Mouse (Mus musculus) right cerebral cortex, adult 18-20 months (tissue): ENCODE results near the gene Slc26a3.

ENCODE experiments used
- DNase-seq: peaks from one replicate; pipeline ENCODE4 v3.0.0; 2022; ENCODE audit warnings: mixed read lengths

The Slc26a3 gene

DNA sequence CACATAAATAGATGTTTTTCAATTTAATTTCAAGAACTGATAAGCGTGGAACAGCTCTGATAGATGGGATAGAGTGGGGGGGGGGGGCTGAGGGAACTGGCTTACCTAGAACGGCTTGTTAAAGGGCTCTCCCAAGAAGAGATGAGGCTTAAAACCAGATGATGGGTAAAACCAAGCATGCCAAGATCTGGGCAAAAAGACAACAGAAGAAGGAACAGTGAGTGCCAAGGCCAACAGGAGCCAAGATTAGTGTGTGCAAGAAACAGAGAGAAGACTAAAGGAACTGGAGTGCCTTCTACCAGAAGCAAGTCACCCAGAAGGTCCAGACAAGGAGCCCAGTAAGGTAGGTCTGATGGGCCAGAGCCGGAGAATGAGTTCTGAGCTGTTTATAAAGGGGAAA, at the start of gene Slc26a3:
TSS of gene Slc26a3 (plus strand) at position 301 of the 400 bp plus-strand sequence.
- DNase-seq, result no peak

DNA sequence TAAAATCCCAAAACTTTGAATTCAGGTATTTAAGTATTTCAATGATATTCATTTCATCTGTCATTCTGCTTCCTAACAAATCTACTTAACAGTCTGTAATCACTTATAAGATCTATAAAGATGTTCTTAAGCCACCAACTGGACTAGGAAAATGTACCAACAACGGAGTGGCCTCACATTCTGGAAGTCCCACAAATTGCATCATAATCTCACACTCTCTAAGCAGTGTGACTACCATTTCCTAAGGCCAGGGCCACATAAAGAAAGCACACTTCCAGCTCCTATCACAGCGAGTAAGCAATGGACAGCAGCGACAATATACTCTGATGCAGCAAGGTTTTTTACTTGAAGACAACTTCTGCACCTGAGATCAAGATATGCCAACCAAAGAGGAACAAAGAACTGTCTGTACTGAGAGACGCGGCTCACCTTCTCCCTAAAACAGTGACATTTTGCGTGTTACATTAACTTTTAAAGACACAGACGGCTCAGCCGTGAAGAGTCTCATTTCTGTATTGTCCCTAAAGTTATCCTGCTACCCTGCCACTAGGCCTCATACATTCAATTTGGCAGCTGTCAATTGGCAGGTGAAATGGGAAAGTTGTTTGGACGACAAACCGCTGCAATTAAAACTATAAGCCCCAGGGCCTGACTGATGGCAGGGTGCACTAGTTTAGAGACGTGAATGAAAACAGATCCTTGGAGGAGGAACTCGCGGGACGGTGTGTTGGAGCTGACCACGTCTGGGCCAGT, 40.3 kb upstream of the Slc26a3 start:
- no peak for DNase-seq

DNA sequence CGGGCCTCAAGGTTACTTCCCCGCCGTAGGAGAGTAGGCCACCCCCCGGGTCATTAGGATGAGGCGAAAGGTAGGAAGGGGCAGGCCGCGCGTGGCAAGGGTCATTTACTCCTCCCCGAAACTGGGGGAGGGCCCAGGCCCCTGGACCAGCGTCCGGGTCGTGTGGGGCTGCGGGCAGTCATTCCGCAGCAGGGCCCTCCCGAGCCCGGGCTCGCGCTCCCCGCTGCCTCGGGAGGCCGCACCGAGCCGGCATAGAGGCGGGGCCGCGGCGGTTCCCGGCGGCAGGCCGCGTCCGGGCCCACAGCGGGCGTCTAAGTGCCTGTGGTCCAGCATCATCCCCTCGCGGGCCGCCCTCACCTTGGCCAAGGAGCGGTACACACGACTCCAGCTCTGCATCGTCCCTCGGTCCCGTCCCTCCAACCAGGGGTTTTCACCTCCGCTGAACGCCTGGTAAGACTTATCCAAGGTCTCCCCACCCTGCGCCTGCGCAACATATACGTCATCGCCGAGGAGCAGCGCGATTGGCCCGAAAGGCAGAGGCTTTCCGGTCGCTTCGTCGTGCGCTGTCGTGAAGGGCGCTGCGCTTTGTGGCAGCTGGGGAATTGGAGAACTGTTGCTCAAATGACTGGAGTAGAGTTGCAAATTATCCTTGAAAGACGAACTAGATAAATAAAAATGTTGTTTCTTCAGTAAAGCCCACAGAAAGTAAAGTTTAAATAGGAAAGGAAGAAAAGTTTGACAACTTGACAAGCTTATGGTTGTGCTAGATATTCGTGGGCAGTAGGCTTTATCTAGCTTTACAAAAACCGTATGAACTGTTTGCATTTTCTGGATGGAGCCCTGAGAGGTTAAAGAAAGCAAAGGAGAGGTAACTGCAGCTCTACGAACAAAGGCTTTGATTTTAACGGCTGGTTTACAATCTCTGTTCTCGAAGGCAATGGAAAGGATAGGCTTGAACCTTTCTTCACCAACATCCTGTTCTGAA, 39.4 kb upstream of the Slc26a3 start, which contains the start of gene Dld:
TSS of gene Dld (minus strand) at position 510 of the 985 bp plus-strand sequence.
- DNase-seq, result peak; percentile 97

DNA sequence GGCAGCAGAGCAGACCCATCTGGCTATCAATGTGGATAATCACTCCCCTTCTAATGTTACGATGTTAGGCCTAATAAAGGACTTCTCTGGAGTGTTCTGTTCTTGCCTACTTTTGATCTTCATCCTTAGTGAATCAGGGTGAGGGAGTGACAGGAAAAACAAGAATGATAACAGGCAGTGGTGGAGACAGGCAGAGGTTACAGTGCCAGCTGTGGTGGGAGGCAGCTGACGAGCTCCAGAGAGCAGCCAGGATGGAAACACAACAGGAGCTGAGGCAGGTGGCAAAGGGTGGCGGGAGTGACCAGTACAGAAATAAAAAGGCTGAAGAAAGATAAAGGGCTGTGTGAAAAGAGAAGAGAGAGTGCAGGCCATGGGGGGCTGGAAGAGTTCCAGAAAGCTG, 24.2 kb upstream of the Slc26a3 start:
- DNase-seq, result no peak

DNA sequence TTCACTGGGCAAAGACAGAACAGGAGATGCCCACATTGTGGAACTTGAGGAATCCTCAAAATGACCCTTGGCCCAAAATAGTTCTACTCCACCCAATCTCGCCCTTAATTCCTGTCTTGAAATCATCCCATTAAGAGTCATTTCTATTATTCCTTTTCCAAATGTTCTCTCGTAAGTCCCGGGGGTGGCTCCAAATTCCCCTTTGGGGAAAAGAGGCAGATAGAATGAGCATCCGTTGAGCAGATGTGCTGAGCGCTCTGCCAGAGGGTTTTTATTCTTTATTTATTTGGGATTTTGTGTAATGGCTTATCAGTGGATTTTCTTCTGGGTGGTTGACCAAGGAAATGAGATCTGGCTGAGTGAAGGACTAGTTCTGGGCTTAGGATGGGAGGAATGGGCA, 22.9 kb upstream of the Slc26a3 start:
- no peak for DNase-seq

DNA sequence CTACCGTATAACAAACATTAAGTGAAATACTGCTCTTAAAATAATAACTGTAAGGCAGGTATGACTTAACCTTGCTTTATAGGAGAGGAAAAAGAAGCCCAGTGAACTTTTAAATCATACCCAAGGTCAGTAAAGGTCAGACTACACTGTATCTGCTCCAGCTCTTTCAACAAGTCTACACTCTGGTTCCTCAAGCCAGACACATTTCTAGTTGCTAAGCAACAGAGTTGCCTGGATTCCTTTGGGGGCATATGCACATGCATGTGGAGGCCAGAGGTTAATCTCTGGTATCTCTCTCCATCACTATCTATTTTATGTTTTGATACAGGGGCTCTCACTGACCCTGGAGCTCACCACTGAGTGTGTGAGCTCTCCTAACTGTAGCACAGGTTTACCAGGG, 21.6 kb upstream of the Slc26a3 start:
- DNase-seq, result no peak

DNA sequence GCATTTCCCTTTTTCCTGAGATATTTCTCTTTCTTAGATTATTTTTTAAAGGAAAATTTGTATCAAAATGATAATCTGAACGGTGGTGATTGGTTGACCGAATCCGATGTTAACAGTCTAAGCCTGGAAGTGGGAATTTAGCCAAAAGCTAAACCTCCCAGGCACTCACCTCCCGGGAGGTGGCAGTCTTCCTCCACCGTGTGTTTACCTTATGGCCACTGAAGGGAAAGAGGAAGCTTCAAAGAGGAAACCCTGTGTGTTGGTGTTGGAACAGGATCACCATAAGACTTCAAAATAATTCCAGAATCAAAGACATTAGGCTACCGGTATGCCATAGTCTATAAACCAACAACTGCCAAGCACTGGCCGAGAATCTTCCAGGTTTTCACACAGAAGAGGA, 21.0 kb upstream of the Slc26a3 start:
- no peak for DNase-seq

DNA sequence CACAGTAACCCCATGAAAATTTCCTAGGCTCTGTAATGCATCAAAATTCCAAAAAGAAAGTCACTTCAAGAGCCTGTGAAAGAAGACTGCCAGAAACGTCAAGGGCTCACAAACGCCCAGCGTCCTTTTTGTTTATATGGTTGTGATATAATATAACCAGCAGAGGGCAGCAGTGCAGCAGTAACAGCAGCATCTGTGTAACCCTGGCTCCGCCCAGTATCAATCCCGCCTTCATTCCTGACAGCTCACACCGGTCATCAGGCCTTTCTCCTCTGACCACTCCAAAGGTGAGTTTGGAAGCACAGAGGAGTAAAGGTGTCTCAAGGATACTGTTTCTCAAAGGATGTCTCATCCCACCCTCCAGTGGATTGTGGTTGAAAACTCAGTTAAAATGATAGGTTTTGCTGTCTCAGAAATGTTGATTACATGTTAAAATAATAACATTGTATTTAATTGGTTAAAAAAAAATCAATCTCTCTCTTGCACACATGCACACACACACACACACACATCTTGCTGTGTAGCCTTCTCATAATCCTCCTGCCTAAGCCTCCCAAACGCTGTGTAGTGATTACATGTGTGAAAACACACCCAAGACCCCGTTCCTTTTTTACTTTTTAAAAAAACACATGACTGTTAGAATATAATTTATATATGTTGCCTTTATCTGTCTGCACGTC, 15.9 kb upstream of the Slc26a3 start:
- peak; percentile 63 for DNase-seq

DNA sequence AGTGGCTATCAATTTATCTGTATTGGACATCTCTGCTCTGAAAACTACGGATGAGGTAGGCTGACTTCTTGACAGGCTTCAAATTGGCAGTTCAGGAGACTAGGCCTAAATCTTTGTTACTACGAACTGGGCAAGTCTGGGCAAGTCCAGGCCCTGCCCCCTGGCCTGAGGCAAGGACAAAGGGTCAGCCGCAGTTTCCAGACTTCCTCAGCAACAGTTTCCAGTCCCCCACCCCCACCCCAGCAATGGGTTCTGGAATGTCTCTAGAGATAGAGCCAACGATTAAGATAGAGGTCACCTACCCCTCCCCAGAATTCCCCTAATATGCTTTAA, 15.4 kb upstream of the Slc26a3 start:
- DNase-seq, result no peak

DNA sequence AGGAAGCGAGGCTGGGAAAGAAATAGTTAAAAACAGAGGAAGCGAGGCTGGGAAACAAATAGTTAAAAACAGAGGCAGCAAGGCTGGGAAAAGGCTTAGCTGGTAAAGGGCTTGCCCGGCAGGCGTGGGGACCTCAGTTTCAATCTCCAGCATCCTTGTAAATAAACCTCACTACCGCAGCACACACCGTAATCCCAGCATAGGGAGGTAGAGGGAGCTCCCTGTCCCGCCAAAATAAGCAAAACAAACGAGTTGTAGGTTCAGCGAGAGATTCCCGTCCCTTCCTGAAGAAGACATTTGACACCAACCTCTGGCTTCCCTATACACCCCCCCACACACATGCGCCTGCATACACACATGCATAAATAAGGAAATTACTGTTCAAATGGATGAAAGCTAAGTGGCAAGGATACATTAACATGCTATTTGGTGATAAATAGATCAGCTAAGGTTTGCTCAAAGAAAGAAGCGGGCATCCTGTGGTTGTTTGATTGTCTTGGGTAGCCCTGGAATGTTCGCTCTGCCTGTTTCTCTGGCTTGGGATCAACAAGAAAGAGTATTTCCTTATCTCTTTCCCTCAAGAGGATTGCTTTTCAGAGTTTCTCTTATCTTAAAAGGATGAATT, 14.2 kb upstream of the Slc26a3 start:
- DNase-seq, result no peak

DNA sequence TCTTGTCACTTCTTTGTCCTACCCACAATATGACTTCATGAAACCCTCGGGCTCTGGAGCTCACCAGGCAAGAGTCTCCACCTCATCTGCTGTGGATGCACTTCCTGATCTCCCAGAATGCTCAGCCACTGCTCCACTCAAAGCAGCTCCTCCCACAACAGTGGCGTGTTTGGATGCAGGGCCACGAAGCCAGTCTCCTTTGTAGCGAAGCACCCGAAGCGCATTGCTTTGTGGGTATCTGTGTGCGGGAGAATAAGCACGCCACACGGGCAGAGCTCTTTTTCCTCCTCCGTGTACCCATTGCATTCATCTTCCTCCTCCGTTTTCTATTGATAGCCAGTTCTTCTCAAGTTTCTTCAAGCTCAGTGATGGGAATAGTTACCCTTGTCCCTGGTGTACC, 13.4 kb upstream of the Slc26a3 start:
- DNase-seq, result no peak

DNA sequence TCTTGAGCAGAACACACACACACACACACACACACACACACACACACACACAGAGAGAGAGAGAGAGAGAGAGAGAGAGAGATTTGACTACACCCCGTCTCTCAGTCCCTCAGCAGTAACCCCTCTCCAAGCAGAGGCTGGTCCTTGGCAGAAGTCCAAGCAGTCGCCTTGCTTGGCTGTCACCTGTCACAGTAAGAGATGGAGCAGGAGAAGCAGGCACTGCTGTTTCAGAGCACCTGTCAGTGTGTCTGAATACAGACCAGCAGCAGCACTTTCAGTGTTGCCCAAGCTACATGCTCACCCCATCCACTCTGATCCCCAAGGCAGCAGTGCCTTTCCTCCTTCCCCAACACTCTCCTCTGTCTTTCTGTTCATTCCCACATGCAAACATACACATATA, 9.8 kb upstream of the Slc26a3 start:
- DNase-seq, result no peak

DNA sequence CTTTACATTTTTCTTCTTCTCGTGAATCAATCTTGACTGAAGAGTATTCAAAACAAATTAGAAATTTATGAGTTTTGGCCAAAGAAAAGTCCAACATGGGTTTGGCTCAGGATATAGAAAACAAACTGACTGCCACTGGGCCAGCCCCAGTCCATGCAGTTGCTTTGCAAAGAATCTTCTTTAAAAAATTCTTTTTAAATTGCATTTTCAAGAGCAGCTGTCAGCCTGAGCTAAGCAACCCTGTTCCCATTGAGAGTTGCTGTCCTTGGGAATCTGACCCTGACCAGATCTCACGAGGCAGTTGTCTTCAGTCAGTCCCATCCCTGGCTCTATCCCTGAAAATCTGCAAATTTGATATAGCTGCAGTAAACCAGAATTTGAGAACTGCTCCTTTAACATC, 8.2 kb upstream of the Slc26a3 start:
- no peak for DNase-seq

DNA sequence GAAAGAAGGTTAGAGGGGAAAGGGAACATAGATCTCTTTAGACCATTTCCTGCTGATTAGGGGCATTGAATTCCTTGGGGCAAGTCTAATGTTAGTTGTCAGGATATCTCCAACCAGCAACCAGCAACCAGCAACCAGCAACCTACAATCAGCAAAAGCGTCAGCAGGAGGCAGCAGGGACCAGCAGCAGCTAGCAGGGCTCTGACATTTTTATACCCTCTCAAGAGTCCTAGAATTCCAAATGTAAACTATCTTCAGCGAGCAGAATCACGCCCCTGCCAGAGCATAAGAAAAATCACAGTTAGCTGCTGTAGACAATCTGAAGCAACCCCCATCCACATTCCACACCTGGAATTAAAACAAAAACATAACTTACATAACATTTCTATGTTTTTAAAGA, 3.4 kb upstream of the Slc26a3 start:
- DNase-seq, result no peak

DNA sequence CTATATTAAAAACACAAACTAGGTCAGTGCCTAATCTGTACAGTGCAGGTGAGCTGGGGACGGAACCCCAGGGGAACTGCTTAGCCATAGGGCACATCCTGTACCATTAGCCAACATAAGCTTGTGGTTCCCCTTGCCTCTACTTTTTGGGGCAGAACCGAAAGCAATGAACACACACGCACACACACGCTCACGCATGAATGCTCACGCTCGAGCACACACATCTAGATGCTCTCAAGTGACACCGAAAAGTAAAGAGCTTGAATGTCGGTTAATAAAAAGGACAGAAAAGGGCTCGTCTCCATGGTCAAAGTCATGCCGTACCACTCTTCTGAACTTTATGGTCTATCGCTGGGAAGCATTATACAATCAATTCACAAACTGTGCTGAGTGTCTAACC, 1.0 kb downstream of the Slc26a3 start:
- no peak for DNase-seq

DNA sequence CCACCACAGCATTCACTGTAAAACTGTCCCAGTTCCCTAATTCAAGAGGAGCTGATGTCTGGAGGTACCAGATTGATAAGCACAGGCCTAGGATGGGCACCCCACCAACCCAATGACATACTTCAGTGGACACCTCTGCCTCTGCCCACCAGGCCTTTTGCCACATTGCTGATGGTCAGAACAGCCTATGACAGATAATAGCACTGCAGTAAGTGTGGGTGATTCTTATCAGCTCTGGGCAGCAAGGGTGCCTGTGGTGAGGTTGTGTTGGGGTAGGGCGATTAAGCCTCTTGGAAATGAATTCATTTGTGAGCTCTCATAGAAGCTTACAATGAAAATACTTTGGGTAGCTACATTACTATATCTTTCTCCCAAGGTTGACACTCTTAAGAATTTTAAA, 5.2 kb downstream of the Slc26a3 start:
- DNase-seq, result no peak

DNA sequence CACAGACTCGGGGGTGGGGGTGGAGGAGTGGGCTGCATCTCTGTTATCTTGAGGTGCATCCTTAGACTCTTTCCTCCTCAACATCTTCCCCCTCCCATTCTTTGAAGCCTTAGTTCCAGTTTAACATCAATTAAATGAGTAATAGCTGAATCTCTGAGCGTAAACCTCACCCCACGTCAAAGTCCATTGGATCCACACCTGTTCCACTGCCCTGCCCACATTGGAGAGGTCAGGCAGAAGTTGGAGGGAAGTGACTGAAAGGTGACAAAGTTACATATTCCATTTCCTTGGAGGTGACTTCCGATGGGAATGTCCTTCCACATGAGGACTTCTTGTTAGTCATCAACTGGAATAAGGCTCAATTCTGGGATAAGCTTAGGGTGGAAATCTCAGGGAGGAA, 7.0 kb downstream of the Slc26a3 start:
- no peak for DNase-seq

DNA sequence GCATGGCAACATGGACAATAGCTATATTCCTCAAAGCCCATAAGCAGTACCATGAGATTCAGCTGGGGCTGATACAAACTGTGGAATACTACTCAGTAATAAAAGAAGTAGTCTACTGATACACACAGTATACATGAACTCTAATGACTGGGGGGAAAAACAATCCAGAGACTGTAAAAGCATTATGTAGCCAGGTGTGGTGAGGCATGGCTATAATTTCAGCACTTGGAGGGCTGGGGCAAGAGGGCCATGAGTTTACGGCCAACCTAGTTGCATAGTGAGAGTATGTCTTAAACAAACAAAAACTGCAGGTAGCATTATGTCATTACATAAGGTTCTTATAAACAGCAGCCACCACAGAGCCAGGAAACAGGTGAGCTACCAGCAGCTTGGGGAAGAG, 10.2 kb downstream of the Slc26a3 start:
- DNase-seq, result no peak

DNA sequence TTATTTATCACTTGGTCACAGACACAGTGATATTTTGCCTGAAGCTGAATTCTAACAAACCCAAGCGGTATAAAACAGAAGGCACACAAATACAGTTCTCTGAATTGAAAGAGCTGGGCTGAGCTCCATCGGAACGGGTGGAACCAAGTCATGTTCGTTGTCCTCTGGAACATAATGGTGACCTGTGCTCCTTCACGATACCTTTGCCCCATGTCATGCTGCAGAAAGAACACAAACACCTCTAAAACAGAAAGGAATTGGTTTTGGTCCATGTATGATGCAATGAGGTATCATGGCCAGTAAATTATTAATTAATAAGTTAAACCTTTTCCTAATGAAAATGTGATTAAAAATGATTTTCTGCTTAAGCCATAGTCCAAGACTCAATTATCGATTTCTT, 11.3 kb downstream of the Slc26a3 start:
- no peak for DNase-seq

DNA sequence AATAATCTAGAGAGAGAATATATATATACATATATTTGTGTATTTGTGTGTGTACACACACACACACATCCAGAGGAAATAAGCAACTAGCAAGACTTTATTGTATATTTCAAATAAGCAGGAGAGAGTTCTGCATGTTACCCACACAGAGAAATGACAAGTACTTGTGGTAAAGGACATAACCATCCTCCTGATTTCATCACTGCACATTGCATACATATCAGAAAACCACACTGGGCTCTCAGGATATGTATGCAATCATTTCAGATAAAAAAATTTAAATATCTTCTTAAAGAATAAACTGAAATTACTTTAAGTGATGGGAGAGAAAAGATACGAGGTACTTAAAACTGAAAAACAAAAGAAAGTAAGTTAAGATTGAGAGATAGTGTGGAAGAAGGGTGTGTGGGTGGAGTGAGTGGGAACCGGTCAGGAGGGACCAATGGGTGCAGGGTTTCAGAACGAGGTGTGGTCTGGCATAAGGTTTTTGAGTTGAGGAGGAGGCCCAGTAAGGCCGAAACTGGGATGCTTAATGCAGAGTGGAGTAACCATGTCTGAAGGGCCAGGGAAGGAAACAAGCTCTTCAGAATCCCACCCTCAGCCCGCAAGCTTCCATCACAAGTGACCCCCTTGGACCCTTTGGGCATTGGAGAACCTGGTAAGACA, 14.0 kb downstream of the Slc26a3 start:
- DNase-seq, result no peak

DNA sequence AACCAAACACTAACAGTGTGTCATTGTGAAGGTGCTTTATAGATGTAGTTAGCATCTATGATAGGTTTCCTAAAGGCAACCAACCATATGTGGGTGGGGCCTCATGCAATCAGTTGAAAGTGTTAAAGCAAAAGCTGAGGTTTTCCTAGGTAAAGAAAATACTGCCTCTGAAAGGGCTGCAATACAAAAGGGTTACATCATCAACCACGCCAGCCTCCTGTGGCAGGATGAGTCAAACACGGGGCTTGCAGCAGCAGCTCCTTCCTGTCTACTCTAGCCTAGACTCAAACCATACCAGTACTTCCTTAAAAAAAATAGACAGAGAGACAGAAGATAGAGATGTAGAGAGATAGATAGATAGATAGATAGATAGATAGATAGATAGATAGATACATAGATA, 25.3 kb downstream of the Slc26a3 start:
- DNase-seq, result no peak

DNA sequence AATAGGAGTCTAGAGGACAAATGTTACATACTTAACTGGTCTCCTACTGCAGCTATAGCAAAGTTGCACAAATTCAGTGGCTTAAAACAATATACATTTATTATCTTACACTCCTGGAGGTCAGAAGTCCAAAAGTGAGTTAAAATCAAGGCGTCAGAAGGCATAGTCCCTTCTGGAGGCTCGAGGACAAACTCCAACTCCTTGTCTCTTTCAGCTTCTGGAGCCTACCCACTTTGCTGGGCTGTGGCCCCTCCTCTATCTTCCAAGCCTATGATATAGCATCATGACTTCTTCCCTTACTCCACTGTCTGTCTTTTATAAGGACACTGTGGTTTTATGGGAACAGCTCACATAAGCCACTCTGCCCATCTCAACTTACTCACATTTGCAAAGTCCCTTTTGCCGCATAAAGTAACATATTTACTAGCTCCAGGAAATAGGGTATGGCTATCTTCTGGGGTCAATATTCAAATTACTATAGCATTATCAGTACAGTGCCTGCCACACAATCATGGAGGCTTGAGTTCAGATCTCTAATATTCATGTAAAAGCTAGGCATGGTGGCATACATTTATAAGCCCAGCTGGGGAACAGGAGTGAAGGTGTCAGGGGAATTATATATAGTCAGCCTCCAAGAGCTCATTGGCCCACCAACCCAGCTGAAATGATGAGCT, 31.4 kb downstream of the Slc26a3 start:
- DNase-seq, result no peak
